Mouse (Mus musculus) heart, adult 2 months (tissue): ENCODE data around the gene Itga9.

Experiments used
- CTCF ChIP-seq: fragments of 200-600 bp; IDR thresholded peaks from 2 replicates; pipeline ENCODE4 v1.8.1; 2022; ENCODE audit warnings: antibody characterized with exemption, mild to moderate bottlenecking, moderate library complexity
- EP300 ChIP-seq: fragments of 200-500 bp; IDR thresholded peaks from 2 replicates; pipeline ENCODE4 v1.6.1; 2011; ENCODE audit warnings: low read depth, low read length, control low read depth; ENCODE audit not compliant: insufficient read depth
- POLR2A ChIP-seq: fragments of 200-500 bp; IDR thresholded peaks from 2 replicates; pipeline ENCODE4 v1.6.1; 2011; ENCODE audit warnings: mild to moderate bottlenecking, low read depth, low read length, control low read depth; ENCODE audit not compliant: insufficient read depth

GRCm38 (mm10) chr9:118682154-118682553 is 75.7 kb downstream of the Itga9 start:
- TF ChIP-seq EP300 (no peak), POLR2A (no peak), CTCF (no peak)
